Mouse (Mus musculus) lung, postnatal 4 days (tissue): ENCODE data around the gene Ctnna2.

ENCODE experiments used
- DNase-seq, 2 experiments: peaks; one replicate each; pipeline ENCODE4 v3.0.0; 2021

Gene Ctnna2

DNA sequence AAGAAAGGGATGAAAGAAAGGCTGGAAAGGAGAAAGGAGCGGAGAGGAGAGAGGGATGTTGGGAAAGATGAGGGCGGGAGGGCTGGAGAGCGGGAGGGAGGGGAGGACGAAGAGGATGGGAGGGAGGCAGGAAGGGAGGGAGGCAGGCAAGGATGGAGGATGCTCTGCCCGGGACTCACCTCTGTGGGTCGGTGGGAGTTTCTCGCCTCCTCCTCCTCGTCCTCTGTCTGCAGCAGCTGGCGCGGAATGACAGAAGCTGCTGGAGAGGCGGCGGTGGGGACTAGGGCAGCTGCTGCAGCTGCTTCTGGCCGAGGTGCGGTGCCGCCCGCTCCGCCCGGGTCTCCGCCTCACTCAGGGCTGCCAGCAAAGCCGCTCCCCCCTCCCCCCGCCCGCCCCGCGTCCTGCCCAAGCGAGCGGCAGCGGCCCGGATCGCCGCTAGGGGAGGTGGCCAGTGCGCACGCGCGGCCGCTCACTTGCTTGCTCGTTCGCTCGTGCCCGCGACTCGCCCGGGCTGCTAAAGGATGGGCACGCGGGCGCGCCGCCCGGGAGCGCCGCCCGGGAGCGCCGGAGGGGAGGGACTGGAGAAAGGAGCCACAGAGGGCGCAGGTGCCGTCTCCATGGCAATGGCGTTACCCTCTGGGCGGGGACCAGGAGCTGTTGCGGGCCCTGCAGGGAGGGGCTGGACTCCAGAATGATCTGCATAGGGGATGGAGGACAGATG, at the start of gene Ctnna2:
Gene Ctnna2 (minus strand): TSS at position 459 of the 721 bp plus-strand sequence.
- peak; percentile 41 to 70 for DNase-seq

DNA sequence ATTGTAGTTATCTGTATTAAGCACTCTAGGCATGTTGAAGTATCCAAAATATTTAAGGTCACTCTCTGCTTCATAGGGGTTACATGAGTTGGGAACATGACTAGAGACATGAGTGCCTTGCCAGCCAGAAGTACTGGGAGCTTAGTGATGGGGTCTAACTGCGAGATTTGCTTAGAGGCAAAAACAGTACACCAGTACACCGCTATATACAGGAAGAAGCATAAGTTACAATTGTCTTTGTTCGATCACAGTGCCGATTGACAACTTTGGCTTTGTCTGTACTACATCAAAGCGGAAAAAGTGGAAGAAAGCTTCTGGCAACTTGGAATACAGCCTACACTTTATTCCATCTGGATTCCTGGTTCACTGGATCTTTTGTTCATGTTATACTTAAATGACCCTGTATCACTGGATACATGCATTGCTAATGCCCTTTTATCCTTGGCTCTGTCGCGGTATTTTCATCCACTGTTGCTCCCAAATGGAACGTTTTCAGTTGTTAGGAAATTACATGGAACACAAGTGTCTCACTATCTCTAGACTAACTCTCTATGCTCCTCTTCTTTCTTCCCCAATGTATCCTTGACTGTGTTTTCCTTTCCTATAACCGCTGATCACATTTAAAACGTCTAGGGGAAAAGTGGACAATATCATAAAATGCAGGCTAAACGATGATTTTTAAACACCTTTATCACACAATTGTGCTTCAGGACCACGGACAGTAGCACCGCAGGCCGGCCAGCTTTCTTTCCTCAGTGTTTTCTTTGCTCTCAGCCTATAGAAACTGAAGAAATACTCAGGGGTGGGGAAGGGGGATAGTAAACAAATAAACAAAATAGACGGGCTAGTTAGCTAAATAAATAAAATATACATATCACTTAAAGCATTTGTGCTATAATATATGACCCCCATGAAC, 896 bp upstream of the Ctnna2 start:
- no peak for DNase-seq

DNA sequence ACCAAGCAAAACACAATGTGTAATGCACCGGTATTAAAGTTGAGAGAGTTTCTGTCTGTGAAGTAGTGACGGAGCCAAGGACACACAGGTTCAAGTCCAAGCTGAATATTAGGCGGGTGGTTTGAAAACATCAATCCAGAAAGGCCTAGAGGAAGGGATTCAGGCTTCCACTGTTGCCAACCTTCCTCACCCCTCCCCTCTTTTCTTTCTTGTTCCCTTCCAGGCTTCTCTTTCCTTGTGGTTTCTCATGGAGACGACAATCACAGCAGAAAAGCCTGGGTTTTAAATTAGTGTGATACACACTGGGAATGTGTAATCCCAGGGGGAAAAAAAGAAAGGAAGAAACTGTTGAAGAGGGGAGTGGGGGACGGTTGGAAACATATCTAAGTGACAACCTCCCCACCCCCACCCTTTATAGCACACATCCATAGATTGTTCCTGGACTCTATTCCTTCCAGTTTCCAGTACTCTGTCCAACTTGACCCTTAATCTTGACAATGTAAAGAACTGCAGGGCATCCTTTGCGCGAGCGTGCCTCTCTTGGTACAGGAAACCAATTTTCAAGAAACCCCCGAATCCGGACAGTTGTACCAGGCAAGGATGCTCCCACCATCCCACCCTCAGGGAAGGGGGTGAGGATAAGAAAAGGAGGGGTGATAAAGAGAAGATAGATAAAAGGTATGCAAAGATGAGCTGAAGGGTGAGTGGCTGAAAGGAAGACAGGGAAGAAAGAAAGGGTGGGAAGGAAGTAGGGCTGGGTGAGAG, 841 bp downstream of the Ctnna2 start:
- DNase-seq = no peak

DNA sequence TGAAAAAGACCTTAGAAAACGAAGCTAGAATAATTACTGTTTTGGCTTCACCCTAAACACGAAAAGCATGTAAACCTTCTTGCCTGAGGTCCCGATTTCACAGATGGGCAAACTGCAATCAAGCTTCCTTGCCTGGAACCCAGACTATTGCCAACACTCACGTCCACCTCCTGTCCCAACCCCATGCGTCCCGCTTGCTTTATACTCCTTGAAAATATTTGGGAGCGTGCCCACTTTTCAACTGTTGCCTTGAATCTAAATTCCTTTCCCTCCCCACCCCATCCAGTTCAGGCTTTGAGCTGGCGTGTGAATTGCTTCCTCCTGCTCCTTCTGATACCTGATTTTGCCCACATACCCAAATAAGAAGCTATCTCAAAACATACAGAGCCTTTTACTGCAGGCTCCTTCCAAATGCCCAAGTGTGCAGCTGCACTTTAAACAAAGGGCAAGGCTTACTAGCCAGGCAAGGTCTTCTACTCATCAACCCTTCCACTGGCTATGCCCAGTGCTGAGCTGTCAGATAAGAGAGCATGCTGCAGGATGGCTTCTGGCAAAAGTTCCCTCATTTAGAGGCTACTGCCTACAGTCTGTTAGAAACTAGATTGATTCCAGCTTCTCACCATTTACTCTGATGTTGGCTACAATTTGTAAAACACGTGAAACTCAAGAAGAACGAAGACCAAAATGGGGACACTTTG, 8.8 kb downstream of the Ctnna2 start:
- DNase-seq = no peak

DNA sequence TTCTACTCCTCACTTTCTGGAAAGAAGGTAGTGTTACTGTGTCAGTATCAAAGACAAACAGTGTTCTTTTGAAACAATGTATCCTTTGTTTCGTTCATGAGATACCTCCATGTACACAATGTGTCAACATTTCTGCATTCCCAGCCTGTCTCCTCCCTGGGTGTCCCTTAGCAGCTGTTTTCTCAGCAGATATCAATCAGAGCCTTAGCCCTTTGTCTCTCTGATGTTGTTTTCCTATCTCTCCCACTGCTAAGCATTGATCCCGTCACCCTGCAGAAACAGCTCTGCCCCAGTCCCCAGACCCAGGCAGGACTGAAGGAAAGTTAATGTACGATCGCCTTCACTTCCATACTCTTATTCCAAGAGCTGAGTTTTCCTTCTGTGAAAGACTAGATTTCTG, 9.7 kb downstream of the Ctnna2 start:
- DNase-seq = no peak

DNA sequence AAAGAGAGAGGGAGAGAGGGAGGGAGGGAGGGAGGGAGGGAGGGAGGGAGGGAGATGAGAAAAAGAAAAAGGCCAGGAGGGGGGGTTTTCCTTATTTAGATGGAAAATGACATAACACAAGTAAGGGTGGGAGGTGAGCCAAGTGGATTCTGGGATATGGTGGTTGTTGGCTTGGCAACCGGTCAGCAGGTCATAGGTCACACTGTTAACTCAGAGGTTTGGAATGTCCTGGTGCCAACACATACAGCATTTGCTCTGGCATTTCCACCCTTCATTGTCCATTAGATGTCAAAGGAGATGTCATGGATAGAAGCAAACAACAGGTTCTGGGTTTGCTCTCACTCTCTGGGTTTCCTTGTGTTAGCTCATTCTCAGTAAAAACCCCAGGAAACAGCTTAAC, 17.5 kb downstream of the Ctnna2 start:
- DNase-seq = no peak

DNA sequence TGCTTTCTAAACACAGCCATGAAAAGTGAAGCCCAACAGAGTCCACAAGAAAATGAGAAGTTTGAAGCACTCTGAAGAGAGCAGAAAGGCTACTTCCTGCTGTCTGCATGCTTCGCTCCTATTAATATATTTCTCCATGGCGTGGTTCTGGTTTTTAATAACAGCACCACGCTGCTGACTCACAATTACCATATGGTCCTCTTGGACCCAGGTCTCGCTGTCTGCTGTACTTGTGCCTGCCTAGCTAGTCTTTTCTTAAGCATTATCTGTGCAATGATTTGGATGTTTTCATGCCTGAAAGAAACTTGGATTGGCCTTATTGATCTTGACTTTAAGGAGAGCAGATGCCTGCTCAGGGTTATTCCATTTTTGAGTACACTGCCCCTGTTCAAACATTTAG, 28.2 kb downstream of the Ctnna2 start:
- no peak for DNase-seq

DNA sequence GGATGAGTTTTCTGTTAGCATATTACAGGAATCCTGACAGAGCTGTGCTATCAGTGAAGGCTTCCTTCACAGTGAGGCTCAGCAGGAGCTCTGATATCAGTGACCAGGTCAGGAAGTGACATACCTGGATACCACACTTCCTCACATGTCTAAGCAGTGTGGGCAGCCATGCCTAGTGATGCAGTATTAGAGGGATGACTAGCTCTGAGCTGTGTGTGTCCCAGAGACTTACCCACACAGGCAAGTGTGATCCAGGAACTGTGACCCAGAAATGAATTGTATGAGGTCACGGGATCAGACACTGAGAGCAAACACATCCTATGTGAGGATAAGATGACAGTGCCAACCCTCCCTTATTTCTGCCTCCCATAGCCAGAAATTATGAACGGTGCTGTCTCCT, 28.8 kb downstream of the Ctnna2 start:
- DNase-seq = no peak

DNA sequence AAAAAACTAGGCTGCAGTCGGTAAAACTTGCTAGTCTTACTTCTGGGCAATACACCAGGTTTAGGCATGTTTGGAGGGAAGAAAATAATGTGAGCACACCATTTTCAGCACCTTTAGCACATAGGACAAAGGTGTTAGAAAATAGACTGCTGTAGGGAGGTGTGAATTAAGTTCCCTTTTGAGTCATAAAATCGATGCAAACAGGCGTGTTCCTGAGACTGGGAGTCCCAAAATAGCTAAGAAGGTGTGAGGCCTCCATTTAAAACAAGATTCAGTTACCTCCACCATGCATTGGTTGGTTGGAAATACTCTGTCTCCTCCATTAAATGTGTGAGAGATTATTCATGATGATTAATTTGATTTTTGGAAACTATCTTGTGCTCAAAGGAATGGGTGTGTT, 50.1 kb downstream of the Ctnna2 start:
- no peak for DNase-seq

DNA sequence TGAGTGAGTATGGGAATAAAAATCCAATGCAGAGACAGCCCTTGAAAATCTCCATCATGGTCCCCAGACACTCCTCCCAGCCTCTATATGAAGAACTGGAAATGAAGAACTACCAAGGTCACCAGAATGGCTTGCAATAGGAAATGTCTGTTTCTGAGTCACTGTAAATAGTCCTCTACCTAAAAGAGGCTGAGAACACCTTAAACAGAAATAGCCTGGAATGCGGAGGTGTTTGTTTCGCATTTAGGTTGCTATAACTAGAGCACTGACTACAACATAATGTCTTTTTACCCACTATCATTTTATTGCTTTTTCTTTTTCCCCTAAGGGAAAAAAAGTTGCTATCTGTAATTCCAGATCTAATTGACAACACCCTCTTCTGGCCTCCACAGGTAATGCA, 106.3 kb downstream of the Ctnna2 start:
- DNase-seq = no peak

DNA sequence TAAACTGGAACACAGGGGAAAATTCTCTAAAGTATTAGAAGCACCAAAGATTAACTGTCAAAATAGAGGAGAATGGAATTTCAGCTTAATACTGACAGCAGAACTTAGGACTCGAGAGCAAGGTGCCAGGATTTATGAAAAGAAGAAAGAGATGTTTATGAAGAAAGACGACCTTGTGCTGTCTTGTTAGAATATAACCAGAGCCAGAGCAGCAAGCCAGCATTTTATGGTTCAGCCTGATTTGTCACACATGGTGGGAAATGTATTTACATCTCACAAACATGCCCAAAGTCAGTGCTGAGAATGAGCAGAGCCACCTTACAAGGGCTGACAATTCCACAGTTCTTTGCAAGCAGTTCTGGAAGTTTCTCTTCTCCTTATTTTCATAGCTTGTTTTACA, 110.2 kb downstream of the Ctnna2 start:
- no peak for DNase-seq

DNA sequence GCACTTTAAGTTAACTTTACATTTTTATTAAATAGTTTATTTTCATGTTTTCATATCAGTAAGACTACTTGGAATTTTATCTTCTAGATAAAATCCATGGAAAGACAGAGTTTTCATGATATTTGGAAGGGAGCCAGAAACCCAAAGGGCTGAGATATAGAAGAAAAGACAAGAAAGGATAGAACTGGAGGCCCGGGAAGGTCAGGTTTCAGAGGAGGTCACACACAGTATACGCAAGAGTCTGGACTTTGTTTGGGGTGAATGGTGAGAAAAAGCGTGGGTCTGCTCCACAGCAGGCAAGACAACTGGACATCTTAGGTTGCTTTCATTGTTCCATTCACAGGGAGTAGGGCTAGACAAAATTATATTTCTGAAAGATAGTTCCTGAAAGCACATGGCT, 111.4 kb downstream of the Ctnna2 start:
- DNase-seq = no peak

DNA sequence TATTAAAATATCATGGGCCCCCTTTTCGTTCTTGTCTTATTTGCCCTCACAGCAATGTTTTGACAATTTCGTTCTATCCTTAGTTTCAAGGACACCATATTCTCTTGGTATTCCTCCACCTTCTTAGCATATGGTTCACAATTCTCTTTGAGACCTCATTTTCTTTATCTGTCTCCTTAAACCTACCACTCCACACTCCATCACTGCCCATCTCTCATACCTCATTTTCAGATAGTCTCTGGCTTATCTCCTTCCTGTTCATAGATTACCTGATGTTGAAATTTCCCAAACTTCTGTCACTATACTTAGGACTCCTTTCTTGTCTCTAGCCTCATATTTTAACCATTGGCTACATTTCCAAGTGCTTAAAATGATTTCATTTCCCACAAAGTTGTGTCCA, 116.1 kb downstream of the Ctnna2 start:
- no peak for DNase-seq

DNA sequence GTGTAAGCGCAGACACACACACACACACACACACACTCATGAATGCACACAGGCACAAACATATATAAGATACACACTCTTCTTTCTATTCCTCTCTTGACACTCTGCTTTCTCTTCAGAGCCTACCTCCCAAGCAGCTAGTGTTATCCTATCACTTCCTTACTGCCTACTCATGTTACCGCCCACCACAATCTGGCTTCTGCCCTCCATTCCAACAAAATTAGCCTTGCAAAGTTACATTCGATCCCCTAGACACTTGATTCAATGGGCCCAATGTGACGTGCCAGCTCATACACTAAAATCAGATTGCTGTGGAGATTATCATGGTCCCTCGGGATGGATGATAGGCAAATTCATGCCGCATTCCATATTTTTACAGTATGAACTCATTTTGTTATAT, 116.7 kb downstream of the Ctnna2 start:
- no peak for DNase-seq

DNA sequence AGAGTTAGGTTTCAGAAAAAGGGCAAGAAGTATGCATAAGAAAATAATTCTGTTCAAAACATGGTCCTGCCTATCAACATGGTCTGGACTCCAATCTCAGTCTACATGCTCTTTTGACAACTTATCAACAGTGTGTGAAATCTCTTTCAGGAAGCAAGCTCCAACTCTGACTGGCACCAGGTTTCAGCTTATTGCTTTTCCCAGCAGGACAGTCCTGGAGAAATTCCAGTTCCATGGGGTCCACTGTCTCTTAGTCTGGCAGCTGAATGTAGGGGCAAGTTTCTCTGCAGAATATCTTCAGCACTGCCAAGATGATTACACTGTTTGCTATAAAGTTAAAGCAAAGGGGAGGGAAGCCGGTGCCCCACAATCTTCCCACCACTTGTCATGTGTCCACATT, 130.1 kb downstream of the Ctnna2 start:
- DNase-seq = no peak

DNA sequence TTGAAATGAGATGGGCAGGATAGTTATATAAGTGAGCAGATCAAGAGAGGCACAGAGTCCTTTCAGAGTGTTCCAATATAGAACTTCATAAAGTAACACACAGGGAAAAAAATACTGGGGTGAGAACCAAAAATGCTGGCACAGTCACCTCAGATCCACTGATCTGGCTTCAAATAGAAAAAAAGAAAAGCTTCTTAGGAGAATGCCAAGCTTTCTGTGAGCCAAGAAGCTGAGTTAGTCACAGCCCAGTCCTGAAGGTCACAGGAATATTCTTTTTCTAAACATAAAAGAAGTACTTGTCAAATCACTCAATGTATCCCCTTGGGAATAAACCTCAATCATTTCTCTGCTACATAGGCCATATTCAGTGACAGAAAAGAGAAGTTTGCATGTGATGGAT, 130.7 kb downstream of the Ctnna2 start:
- DNase-seq = no peak

DNA sequence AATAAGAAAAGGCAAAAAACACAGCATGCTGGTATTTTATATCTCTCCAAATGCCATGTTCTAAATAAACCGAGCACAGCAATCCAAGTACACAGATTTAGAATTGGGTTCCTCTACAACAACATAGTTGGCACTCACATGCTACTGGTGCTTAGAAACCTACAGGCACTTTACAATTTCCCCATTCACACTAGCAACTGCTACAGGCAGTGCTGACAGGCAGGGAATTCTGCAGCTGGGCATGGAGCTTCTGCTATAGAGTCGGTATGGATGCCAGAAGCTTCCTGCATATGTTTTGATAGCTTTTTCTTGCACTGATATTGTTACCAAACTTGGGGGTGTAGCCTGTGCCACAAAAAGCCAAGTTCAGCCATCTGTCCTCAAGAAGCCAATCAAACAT, 131.8 kb downstream of the Ctnna2 start:
- no peak for DNase-seq

DNA sequence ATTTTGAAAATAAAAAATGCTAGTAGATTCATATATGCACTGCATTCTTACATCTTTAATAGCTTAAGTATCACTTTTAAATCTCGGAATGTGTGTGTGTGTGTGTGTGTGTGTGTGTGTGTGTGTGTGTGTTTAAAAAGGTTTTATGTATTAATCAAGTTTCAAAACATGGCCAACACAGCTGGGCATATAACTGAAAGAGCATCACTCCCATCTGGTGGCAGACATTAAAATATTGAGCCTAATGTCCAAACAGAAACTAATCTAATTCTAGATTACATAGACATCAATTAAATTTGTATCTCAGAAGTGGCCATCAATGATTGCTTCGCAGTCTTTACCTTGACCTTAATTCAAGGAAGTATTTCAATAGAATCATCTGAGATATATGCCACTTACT, 140.4 kb downstream of the Ctnna2 start:
- DNase-seq = no peak

DNA sequence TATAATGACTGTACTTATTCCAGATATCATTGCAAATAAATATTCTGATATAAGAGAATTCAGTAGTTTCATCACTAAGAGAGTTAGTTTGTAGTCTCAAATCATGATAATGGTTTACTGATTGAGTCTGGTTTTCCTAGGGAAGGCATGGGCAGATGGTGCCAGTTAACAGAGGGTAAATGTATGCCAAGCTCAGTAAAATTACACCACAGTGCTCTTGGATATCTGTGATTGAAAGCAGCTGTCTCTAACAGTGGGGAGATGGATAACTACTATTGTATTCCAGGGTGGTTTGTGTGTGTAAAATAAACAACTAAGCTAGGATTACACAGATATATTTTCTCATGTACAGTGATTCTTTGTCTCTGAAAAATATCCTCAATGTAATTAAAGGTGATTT, 140.8 kb downstream of the Ctnna2 start:
- DNase-seq = no peak

DNA sequence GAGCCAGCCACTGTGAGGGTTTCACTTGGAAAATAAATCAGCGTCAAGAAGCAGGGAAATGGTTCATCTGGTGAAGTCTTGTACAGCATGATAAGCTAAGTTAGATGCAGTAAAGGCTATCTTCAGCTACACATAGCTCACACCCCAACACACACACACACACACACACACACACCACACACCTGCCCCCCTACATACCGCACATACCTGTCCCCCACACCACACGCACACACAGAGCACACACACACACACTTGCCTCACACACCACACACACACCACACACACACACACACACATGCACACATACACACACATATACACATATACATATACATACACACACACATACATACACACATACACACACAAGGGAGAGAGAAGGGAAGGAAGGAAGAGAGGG, 142.0 kb downstream of the Ctnna2 start:
- no peak for DNase-seq

DNA sequence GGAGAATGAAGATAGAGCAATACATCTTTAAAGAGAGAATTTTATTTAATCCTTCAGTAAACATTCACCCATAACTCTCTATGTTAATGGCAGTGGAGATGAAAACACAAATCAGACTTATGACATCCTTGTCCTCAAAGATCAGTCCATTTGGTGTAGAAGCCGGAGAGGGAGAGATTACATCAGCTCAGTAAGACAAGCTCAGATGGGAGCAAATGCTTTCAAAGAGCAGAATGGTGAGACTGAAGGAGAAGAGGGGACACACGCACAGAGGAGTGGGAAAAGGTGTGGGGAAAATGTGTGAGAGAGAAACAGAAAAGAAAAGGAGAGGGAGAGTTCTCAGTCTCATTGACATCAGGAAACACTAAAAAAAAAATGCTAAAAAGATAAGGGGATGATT, 144.8 kb downstream of the Ctnna2 start:
- DNase-seq = no peak

DNA sequence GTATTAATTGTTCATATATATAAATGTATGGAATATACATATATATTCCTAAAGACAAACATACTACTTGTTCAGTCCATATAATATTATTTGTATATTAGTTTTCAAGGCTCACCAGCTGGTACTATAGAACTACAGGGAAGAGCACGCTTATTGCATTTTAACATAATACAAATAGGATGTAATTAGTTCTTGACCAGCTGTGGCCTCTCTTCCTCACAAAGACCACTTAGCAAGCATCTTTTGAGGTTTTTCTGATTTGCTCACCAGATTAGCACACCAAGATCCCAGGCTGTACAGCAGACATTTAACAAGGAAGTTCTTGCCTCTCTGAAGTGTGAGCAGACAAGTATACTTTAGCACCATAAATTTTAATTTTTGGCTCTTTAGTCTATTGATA, 152.0 kb downstream of the Ctnna2 start:
- DNase-seq = no peak

DNA sequence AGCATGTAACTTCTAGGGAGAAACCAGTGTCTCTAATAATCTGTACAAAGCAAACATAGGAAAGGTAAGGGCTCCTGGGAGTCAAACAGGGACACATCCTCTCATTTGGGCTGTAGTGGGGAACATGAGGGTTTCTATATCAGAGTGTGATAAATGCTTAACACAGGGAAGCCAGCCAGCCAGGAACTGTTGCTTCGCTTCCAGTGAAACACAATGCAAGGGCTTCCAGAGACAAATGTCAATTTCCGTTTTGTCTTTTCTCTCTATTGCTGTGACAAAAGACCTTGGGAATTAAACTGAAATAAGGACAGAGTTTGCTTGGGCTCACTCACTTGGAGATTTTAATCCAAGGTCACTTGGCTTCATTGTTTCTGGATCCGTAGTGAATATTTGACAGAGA, 162.4 kb downstream of the Ctnna2 start:
- DNase-seq = no peak
